Mouse (Mus musculus): ENCODE measurements around the gene March10. TPM values are rescaled to one million over a fixed set of nuclear protein-coding genes. Genes with fewer than 3 reads are reported as not detected.

The March10 gene
- total RNA-seq, 2 experiments from 2014 or later = not detected

DNA sequence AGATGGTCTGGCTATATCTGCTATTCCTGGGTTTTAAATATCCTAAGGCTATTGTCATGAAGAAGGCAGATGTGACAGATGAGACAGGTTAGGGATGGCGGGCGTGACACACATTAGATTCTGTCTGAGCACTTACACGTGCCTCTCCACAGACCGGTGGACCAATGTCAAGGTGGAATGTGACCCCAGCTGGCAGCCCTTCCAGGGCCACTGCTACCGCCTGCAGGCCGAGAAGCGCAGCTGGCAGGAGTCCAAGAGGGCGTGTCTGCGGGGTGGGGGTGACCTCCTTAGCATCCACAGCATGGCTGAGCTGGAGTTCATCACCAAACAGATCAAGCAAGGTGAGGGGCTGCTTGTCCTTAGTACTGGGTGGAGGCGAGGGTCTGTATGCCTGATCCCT is 124.8 kb downstream of the March10 start:
- DNase-seq = peak; percentile 86
- intact Hi-C loops (cut with DNase I; ENCODE audit: low total_unique reads) = no loop called here

DNA sequence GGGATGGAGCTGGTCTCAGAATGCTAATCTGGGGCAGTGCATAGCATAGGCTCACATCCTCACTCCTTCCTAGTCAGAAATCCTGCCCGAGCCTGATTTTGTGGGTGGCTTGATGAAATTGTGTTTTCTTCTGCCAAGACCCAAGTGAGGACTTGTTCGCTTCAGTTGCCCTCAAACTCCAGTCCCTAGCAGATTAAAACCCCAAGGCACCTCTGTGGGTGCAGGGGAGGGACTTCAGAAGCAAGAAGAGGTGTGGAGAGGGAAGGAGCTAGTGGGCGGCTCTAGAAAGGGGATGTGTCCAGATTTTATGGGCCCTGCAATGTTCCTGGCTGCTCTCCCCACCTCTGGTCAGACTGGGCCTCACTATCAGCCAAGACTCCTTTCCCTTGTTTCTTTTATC is 125.4 kb downstream of the March10 start:
- DNase-seq = no peak
- intact Hi-C loops (cut with DNase I; ENCODE audit: low total_unique reads) = no loop called here

DNA sequence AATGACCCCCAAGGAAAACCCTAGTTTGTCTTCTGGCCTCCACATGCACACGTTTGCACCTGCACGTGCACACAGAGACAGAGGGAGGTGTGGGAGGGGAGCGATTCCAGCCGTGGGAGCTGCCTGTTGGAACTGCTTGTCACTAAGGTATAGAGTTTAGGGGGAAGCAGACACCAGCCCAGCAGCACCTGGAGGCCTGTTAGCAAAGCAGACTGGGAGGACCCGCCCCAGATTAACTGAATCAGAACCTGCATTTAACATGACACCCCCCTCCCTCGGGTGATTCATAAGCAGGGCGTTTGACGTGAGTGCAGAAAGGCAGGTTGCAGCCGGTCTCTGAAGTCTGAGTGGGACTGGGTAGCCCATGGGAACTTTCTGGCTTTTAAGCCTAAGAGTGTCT is 126.6 kb downstream of the March10 start:
- intact Hi-C loops (cut with DNase I; ENCODE audit: low total_unique reads) = no loop called here
- no peak for DNase-seq

DNA sequence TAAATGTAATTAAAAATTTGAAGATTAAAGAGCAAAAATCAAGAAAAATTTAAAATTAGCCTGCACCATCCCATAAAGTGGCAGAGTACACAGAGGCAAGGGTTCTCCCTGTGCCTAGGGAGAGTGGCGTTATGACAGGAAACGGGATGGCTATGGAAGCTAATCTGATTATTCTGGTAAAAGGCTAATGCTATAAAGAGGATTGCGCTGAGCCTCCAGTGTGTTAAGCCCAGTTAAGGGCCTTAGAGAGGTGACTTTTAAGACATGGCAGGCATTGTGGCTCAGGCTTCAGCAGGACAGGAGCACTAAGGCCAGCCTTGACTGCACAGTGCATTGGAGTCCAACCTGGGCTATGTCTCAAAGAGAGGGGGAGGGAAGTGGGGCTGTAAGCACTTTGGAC is 129.4 kb downstream of the March10 start:
- intact Hi-C loops (cut with DNase I; ENCODE audit: low total_unique reads) = no loop called here
- DNase-seq = no peak

DNA sequence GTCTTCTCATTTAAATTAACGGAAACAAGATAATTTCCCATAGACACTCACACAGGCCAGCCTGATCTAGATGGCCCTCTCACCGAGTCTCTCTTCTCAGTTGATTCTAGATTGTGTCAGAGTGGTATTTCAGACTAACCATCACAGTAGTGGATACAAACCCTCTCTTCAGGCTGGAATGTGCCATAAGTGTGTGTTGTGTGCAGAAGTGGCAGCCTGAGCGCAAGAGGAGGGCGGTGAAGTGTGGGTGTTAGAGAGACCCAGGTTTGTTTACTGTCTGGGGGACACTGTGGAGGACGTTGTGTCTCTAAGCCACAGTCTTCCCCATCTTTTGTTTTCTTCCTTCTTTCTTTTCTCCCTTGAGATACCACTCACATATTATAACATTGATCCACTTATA is 133.0 kb downstream of the March10 start:
- DNase-seq = no peak

DNA sequence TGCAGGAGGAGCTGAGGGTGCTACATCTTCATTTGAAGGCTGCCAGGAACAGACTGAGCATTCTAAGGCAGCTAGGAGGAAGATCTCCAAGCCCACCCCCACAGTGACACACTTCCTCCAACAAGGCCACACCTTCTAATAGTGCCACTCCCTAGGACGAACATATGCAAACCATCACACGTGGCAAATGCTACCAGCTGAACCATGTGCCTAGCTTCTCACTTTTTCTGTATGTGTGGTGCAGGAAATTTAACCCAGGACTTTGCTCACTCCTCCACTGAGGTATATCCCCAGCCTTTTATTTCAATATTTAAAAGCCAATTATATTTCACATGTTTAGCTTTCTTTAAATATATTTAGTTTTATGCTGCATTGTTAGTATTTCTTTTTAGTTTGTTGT is 135.4 kb downstream of the March10 start:
- DNase-seq = no peak
- intact Hi-C loops (cut with DNase I; ENCODE audit: low total_unique reads) = no loop called here

More for the DNA sequence above, 133.0 kb downstream of the March10 start:
- intact Hi-C loops (cut with DNase I; ENCODE audit: low total_unique reads) = no loop called here

DNA sequence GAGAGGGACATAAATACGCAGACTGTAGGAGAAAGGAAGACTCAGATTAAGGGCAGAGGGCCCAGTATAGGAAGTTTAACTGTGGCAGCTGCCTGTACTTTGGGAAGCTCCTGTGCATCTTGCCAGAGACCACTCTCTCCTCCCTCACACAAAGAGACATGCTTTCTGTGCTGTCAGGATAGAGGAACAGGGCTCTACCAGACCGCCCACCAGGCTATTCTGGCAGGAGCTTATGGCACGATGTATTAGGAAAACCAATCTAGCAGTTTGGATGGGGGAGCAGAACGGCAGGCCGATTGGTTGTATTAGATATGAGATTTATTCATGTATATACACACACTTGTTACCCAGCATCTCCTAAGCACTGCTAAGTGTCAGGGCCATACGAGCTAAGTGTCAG is 138.8 kb downstream of the March10 start:
- DNase-seq = no peak
- intact Hi-C loops (cut with DNase I; ENCODE audit: low total_unique reads) = no loop called here

DNA sequence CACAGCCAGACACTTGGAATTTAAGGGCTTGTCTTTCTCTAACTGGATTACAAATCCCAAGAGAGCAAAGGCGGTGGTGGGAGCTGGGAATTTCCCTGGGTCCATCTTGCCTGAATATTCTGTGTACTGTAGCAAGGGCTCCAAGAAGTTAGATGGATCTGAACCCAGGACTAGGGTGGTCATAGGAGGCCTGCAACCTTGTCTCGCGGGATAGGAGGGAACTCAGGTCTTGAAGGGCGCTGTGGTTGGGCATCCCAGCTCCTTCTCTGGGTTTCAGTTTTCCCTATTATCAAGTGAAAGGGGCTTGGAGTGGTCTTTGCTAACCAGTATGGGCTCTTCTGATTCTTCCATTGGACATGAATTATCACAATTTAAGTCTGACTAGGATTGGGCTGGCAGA is 140.4 kb downstream of the March10 start:
- intact Hi-C loops (cut with DNase I; ENCODE audit: low total_unique reads) = no loop called here
- DNase-seq = no peak

DNA sequence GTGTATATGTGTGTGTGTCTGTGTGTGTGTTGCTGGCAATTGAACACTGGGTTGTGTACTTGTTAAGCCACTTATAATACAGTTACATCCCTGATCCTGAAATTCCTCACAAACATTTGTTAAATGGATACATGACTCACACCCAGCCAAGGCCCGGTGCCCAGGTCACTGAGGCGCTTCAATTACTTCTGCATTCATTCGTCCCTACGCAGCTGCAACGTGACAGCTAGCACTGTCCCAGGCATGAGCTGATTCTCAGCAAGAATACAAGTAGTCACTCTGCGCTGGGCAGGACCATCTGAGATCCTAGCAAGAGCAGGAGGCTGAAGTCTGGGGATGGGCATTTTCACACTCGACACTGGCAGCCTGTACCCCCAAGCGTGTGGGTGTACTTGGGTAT is 141.2 kb downstream of the March10 start:
- DNase-seq = peak; percentile 45
- intact Hi-C loops (cut with DNase I; ENCODE audit: low total_unique reads) = no loop called here

DNA sequence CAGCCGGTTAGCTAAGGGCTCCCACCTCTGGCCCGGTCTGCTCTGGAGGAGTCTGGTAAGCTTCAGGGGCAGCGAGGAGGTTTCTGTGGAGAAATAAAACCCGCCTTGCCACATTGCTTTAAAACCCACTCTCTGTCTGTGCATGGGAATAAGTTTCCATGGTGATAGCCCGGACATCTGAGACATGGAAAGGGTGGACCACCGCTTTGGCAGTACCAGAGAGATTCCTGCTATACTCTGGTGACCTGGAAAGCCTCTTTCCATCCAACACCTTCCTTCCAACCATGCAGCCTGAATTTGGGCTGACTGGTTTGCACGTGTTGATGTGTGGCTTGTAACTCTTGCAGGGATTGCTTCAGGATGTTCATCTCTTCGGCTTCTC is 142.9 kb downstream of the March10 start:
- intact Hi-C loops (cut with DNase I; ENCODE audit: low total_unique reads) = no loop called here
- no peak for DNase-seq

DNA sequence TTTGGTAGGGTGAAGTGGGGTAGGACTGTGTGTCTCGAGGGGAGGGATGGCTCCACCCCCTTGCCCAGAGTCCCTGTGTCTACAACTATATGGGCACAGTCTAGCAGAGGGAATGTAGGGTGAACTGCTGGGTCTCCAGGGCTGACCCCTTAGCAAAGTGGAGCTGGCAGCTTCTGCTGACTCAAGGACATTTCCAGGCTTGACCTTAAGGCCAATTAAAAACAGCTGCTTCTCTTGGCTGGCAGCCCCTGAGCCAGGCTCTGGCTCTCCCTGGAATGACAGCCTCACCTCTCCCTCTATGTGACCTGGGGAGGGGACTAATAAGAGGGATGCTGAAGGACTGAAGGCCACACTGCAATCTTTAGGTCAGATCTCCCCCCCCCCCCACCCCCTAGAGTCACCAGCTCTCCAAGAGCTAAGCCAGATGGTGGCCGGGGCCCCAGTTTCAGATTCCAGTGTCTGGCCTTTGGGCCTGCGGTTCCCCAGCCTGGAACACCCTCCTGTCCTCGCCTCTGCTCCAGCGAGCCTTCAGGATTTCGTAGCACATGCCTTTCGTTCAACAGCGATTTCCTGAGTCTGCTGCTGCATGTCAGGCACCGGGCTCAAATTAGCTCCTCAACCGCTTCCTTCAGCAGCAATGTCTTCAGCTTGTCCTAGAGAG is 143.4 kb downstream of the March10 start:
- peak; percentile 71 for DNase-seq
- intact Hi-C loops (cut with DNase I; ENCODE audit: low total_unique reads) = no loop called here

DNA sequence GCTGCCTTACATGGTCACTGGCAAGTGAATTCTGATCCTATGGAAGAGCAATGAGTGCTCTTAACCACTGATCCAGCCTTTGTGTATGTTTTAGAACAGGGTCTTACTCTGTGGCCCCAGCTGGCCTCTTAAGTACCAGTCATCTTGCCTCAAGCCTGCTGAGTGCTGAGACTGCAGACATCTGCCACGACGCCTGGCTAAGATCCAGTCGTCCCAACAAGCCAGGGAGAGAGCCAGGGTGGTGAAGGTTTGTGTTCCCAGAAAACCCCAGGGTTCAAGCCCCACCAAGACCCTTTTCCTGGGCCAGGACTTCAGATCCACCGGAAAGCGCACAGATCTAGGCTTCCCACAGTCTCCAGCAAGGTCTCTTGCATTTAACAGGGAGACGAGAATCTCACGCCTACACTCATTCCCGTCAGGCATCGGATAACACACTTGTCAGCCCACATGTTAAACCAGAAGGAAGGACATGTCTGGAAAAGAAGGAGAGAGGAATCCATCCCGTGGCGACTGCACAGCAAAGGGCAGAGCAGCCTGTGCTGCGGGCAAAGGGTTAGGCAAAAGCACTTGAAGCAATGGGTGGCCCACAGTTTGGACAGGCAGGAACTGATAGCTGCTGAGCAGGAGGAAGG is 144.1 kb downstream of the March10 start:
- intact Hi-C loops (cut with DNase I; ENCODE audit: low total_unique reads) = no loop called here
- peak; percentile 38 for DNase-seq

DNA sequence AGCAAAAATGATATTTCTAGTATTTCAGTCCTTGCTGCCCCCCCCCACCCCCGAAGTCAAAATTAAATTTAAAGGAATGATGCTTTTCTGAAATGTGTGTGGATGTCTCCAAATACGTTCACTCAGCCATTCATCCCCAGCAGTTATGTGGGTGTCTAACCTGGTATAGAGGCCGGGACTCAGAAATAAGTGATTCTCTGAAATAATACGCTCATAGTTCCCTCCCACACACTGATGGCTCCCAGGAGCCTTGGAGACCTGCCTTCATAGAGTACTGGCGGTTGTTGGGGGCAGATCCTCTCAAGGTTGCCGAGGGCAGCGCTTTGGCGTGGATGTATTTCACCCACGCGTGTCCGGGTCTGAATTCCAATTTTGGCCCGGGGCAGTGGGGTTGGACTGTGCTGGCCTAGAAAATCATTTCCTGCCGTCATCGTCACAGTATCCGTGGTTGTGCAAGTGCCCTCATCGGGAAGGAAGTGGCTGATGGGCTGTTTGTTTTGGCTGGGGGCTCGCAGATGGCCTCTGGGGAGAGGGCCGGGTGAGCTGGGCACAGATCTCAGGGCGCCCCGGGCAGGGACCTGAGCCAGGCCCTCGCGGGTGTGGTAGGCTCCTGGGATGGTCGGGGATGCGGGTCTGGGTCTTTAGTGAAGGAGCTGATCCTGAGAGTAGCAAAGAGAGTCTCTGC is 145.1 kb downstream of the March10 start:
- DNase-seq = peak; percentile 42
- intact Hi-C loops (cut with DNase I; ENCODE audit: low total_unique reads) = no loop called here

Other genes starting within 250 kb of the March10 start
- gene Mrc2, start 164.1 kb downstream of the March10 start, total RNA-seq (2021) = 10 to 100 TPM; 25.7 to 34.3 TPM
- gene Tanc2, start 133.3 kb upstream of the March10 start, total RNA-seq (2021) = 10 to 100 TPM; 14.6 to 17.7 TPM

All from gastrocnemius, postnatal 14 days (tissue).